Mouse (Mus musculus) midbrain, postnatal 0 days (tissue): ENCODE measurements around the gene Coq2. TPM values are rescaled to one million over a fixed set of nuclear protein-coding genes. Genes with fewer than 3 reads are reported as not detected.

Experiments used
- ATAC-seq: fragments of 200-750 bp; cut with Nextera tagmentation; 2 replicates; pipeline ENCODE4 v1.8.0; 2017; ENCODE audit warnings: moderate number of reproducible peaks, mild to moderate bottlenecking, moderate TSS enrichment, moderate library complexity; ENCODE audit not compliant: low FRiP score
- DNase-seq: peaks from one replicate; pipeline ENCODE4 v3.0.0-alpha.2; 2015; ENCODE audit warnings: low spot score
- H3K27ac ChIP-seq: fragments of 300-500 bp; sonication (generic); 2 replicates; pipeline ENCODE4 v1.5.1; 2014; ENCODE audit warnings: low read depth, mild to moderate bottlenecking, low read length, mixed read lengths
- H3K27me3 ChIP-seq: fragments of 300-500 bp; sonication (generic); 2 replicates; pipeline ENCODE4 v1.6.1; 2014; ENCODE audit warnings: low read length, control low read depth, mixed read lengths; ENCODE audit not compliant: insufficient read depth
- H3K36me3 ChIP-seq: fragments of 300-500 bp; sonication (generic); 2 replicates; pipeline ENCODE4 v1.6.1; 2014; ENCODE audit warnings: low read length, control low read depth, mixed read lengths; ENCODE audit not compliant: insufficient read depth
- H3K4me1 ChIP-seq: fragments of 300-500 bp; sonication (generic); 2 replicates; pipeline ENCODE4 v1.6.1; 2014; ENCODE audit warnings: mild to moderate bottlenecking, control low read depth, antibody characterized with exemption, low read length, mixed read lengths; ENCODE audit not compliant: insufficient read depth
- H3K4me2 ChIP-seq: fragments of 300-500 bp; sonication (generic); 2 replicates; pipeline ENCODE4 v1.6.1; 2014; ENCODE audit warnings: low read depth, mild to moderate bottlenecking, low read length, mixed read lengths; ENCODE audit not compliant: poor library complexity, severe bottlenecking
- H3K4me3 ChIP-seq: fragments of 300-500 bp; sonication (generic); 2 replicates; pipeline ENCODE4 v1.5.1; 2014; ENCODE audit warnings: low read depth, mild to moderate bottlenecking, low read length, moderate library complexity
- H3K9ac ChIP-seq: fragments of 300-500 bp; sonication (generic); replicated peaks from 2 replicates; pipeline ENCODE4 v1.6.1; 2014; ENCODE audit warnings: mild to moderate bottlenecking, low read length, moderate library complexity, mixed read lengths; ENCODE audit not compliant: poor library complexity, severe bottlenecking
- H3K9me3 ChIP-seq: fragments of 300-500 bp; sonication (generic); 2 replicates; pipeline ENCODE4 v1.6.1; 2016; ENCODE audit warnings: low read length, control low read depth
- CTCF ChIP-seq: IDR thresholded peaks from 2 replicates; pipeline ENCODE4 v1.5.1; 2016; ENCODE audit warnings: antibody characterized with exemption, mild to moderate bottlenecking
- WGBS: fragments of 180-500 bp; shearing (Covaris S2); extraction: QIAGEN DNeasy Blood & Tissue Kit; methylation state at CpG from one replicate; pipeline ENCODE4 v1.1.7; 2014; 5-methylcytosine and 5-hydroxymethylcytosine counted together
- polyA plus RNA-seq: library from polyadenylated mRNA; unstranded; fragments of >200 nt; fragmentation: Nextera tagmentation; extraction: Ambion mirVana; gene quantifications from 2 replicates; pipeline ENCODE4 v1.2.1, GENCODE M21; 2015
- total RNA-seq: library from RNA; depleted of rRNA; stranded (reverse); fragments of >200 nt; gene quantifications from 2 replicates; pipeline ENCODE4 v1.2.3, GENCODE M21; 2014; rRNA removed

Gene Coq2
- total RNA-seq, result 96.0 and 143 TPM in 2 replicates
- 68.2 and 69.4 TPM in 2 replicates for polyA plus RNA-seq

- H3K4me2 ChIP-seq, result peak within 1 kb of the TSS; percentile 68
- peak within 1 kb of the TSS; percentile 81 for H3K4me3 ChIP-seq
- H3K9ac ChIP-seq, result peak within 1 kb of the TSS; percentile 89
- ATAC-seq (peak; percentile 25; the same call in 1 of the 2 replicates), DNase-seq (peak; percentile 87)
- no peaks in the 10 kb centered on the region for H3K27me3 ChIP-seq
- peaks cover 4% of the 10 kb centered on the region; the same call in 1 of the 2 replicates for H3K36me3 ChIP-seq
- peak; percentile 87 for TF ChIP-seq CTCF
- WGBS, result 13% methylated on average over 17 of the region's 17 CpGs
- peak within 1 kb of the TSS; percentile 62; the same call in 1 of the 2 replicates for H3K27ac ChIP-seq
- no peaks in the 10 kb centered on the region for H3K9me3 ChIP-seq
- no peaks in the 10 kb centered on the region for H3K4me1 ChIP-seq
These were observed at the start of gene Coq2 for GRCm38 (mm10) chr5:100674711-100675376. Coq2 (minus strand) TSS chr5:100675140.

- TF ChIP-seq CTCF, result no peak
- WGBS, result under 1% methylated on average over 41 of the region's 56 CpGs
- no peak within 1 kb of the TSS for H3K27ac ChIP-seq
- no peaks in the 10 kb centered on the region for H3K36me3 ChIP-seq
- peak within 1 kb of the TSS; percentile 94 for H3K4me2 ChIP-seq
- peak within 1 kb of the TSS; percentile 45 for H3K4me3 ChIP-seq
- peak within 1 kb of the TSS; percentile 46 for H3K9ac ChIP-seq
- H3K27me3 ChIP-seq, result no peaks in the 10 kb centered on the region; the same call in 1 of the 2 replicates
- DNase-seq (peak; percentile 6), ATAC-seq (peak; percentile 65; the same call in 1 of the 2 replicates)
- H3K9me3 ChIP-seq, result 0 out of 2 replicates have a peak, but pooled peaks cover 4% of the 10 kb centered on the region
- H3K4me1 ChIP-seq, result no peaks in the 10 kb centered on the region
These were observed 44.5 kb upstream of the Coq2 start, which contains the start of gene Hpse for GRCm38 (mm10) chr5:100719235-100720088. Hpse (minus strand) TSS chr5:100719716.

GRCm38 (mm10) chr5:100716762-100717161 is 41.8 kb upstream of the Coq2 start:
- Histone ChIP-seq H3K4me3 (no peak overlapping the region), H3K4me1 (no peaks in the 10 kb centered on the region), H3K9ac (no peak overlapping the region), H3K36me3 (no peaks in the 10 kb centered on the region), H3K27ac (no peak overlapping the region), H3K4me2 (no peak overlapping the region), H3K27me3 (no peaks in the 10 kb centered on the region; the same call in 1 of the 2 replicates), H3K9me3 (no peaks in the 10 kb centered on the region)
- DNase-seq (no peak), ATAC-seq (no peak)
- TF ChIP-seq CTCF, result no peak
- 94% methylated on average over 15 of the region's 15 CpGs for WGBS

GRCm38 (mm10) chr5:100711219-100711618 is 36.3 kb upstream of the Coq2 start:
- Histone ChIP-seq H3K9me3 (no peaks in the 10 kb centered on the region), H3K36me3 (no peaks in the 10 kb centered on the region), H3K4me1 (no peaks in the 10 kb centered on the region), H3K9ac (no peak overlapping the region), H3K27ac (no peak overlapping the region), H3K4me3 (no peak overlapping the region), H3K27me3 (no peaks in the 10 kb centered on the region), H3K4me2 (no peak overlapping the region)
- ATAC-seq, result no peak
- no peak for DNase-seq
- WGBS, result 92% methylated on average over 6 of the region's 6 CpGs
- no peak for TF ChIP-seq CTCF

GRCm38 (mm10) chr5:100710012-100710411 is 35.1 kb upstream of the Coq2 start:
- ATAC-seq, result no peak
- no peak overlapping the region for H3K9ac ChIP-seq
- 55% methylated on average over 2 of the region's 2 CpGs for WGBS
- H3K4me3 ChIP-seq, result no peak overlapping the region
- H3K4me1 ChIP-seq, result no peaks in the 10 kb centered on the region
- no peak overlapping the region for H3K4me2 ChIP-seq
- H3K9me3 ChIP-seq, result no peaks in the 10 kb centered on the region
- no peak for DNase-seq
- no peak overlapping the region for H3K27ac ChIP-seq
- H3K36me3 ChIP-seq, result no peaks in the 10 kb centered on the region
- no peaks in the 10 kb centered on the region for H3K27me3 ChIP-seq
- no peak for TF ChIP-seq CTCF

- Histone ChIP-seq H3K27me3 (no peaks in the 10 kb centered on the region), H3K9me3 (no peaks in the 10 kb centered on the region), H3K4me3 (no peak overlapping the region), H3K4me1 (no peaks in the 10 kb centered on the region), H3K27ac (no peak overlapping the region), H3K36me3 (no peaks in the 10 kb centered on the region), H3K4me2 (no peak overlapping the region), H3K9ac (no peak overlapping the region)
- DNase-seq (no peak), ATAC-seq (no peak)
- no peak for TF ChIP-seq CTCF
- WGBS, result 90% methylated on average over 6 of the region's 6 CpGs
These were observed 34.1 kb upstream of the Coq2 start for GRCm38 (mm10) chr5:100709035-100709434.
